Mouse (Mus musculus): ENCODE measurements at regions not wholly inside any gene's neighbourhood (a gene's known extent, or its start where the extent isn't known, plus 50 kb on each side); places are given as distances from the start of the nearest gene placed in this dataset.

DNA sequence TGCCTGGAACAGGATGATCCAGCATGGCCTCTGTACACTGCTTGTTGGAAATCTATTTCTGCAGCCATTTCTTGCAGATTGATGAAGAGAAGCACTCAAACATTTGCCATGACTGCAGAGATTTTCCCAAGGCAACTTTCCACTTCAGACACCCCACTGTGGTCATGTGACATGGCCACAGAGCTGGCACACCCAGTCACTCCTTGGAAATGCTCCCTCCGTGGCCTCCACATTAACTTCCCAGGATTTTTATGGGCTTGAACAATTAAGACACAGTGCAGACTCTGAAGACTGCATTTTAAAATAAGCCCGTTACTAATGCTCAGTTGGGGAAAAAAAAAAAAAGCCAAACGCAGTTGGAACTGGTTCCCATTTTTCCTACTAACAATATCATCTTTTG, 80.2 kb upstream of the Sptlc3 start:
- no peak for DNase-seq

DNA sequence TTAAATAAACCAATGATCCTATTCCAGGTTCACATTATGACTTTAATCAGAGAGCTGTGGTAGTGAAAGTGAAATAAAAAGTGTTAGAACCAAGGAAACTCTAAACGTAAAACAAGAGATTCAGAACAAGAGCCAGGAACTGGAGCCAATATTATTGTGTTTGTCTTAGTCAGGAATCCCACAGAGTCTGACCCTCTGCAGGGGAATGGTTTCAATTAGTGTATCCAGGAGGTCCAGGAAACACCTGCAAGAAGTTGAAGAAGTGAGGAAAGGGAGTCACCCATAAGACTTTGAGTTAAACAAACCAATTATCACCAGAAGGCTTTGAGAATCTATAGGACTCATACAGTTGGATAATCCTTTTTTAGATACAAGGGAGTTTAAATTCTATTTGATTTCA, 76.2 kb upstream of the Sptlc3 start:
- DNase-seq, result no peak

DNA sequence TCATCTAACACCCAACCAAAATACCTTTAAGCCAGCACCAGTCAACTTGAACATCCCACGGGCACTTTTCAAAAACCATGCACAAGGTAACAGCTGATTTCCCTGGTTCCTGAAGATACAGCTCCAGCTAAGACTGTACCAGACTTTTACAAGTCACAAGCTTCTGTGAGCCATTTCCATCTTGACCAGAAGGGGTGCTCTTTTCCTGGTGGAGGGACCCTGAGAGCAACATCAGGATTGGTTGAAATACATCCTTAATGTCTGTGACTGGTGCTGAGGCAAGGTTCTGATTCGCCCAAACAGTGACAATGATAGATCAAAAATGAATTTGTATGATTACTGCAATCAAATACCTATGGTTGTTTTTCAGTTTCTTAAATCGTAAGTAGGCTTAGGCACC, 71.0 kb upstream of the Sptlc3 start:
- DNase-seq, result peak; percentile 6

DNA sequence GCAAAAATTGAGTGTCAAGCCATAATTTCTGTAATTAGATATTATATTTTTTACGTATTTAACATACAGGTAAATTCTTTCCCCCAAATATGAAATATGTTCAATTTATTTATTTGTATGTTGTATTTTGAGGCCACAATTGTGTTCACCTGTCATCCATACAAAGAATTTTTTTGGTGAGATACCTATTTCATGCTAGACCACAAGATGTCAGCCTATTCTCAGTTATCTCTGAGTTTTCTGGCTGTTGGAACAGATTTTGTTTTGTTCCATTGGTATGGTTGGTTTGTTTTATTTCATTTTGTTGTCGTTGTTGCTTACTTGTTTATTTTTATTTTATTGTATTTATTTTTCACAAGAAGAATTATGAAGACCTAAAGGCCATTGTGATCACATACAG, 70.3 kb upstream of the Sptlc3 start:
- DNase-seq, result no peak

All from right cerebral cortex, postnatal 14 days (tissue).